Mouse (Mus musculus) liver, embryonic 13.5 days (tissue): ENCODE measurements around the gene Bcl10. TPM values are rescaled to one million over a fixed set of nuclear protein-coding genes. Genes with fewer than 3 reads are reported as not detected.
"Not testable (repeated sequence)": the region's sequence is repeated elsewhere in the genome, so short reads cannot be mapped to it uniquely, and the experiment has no call there.

ENCODE experiments used
- ATAC-seq: fragments of 200-750 bp; cut with Nextera tagmentation; 2 replicates; pipeline ENCODE4 v1.8.0; 2017; ENCODE audit warnings: low read depth, mild to moderate bottlenecking, moderate number of reproducible peaks, moderate library complexity
- DNase-seq: peaks from one replicate; pipeline ENCODE4 v3.0.0; 2022
- H3K27ac ChIP-seq: fragments of 300-500 bp; sonication (generic); 2 replicates; pipeline ENCODE4 v1.5.1; 2015; ENCODE audit warnings: moderate library complexity, mild to moderate bottlenecking, inconsistent platforms
- H3K27me3 ChIP-seq: fragments of 300-500 bp; sonication (generic); 2 replicates; pipeline ENCODE4 v1.6.1; 2015; ENCODE audit warnings: mild to moderate bottlenecking, inconsistent platforms
- H3K36me3 ChIP-seq: fragments of 300-500 bp; sonication (generic); 2 replicates; pipeline ENCODE4 v1.6.1; 2015; ENCODE audit warnings: mild to moderate bottlenecking, inconsistent platforms
- H3K4me1 ChIP-seq: fragments of 300-500 bp; sonication (generic); replicated peaks from 2 replicates; pipeline ENCODE4 v1.6.1; 2015; ENCODE audit warnings: inconsistent platforms
- H3K4me2 ChIP-seq: fragments of 300-500 bp; sonication (generic); 2 replicates; pipeline ENCODE4 v1.6.1; 2015; ENCODE audit warnings: inconsistent platforms, mild to moderate bottlenecking, moderate library complexity
- H3K4me3 ChIP-seq: fragments of 300-500 bp; sonication (generic); replicated peaks from 2 replicates; pipeline ENCODE4 v1.5.1; 2015; ENCODE audit warnings: mild to moderate bottlenecking, inconsistent platforms
- H3K9ac ChIP-seq: fragments of 300-500 bp; sonication (generic); 2 replicates; pipeline ENCODE4 v1.6.1; 2015; ENCODE audit warnings: mild to moderate bottlenecking, inconsistent platforms
- H3K9me3 ChIP-seq: fragments of 300-500 bp; sonication (generic); replicated peaks from 2 replicates; pipeline ENCODE4 v1.6.1; 2016; ENCODE audit warnings: inconsistent platforms
- WGBS: fragments of 180-500 bp; shearing (Covaris S2); methylation state at CpG from one replicate; pipeline ENCODE4 v1.1.7; 2015; ENCODE audit not compliant: insufficient replicate concordance; 5-methylcytosine and 5-hydroxymethylcytosine counted together
- polyA plus RNA-seq: library from polyadenylated mRNA; unstranded; fragments of >200 nt; fragmentation: Nextera tagmentation; extraction: Ambion mirVana; gene quantifications from 2 replicates; pipeline ENCODE4 v1.2.1, GENCODE M21; 2015

Bcl10 gene
- polyA plus RNA-seq, 1 experiment from 2014 or later, result 21.4 TPM

GRCm38 (mm10) chr3:145890346-145891132, 32.1 kb upstream of the Bcl10 start:
- Histone ChIP-seq H3K4me1 (no peaks in the 10 kb centered on the region), H3K9ac (no peak overlapping the region), H3K4me2 (no peak overlapping the region), H3K27ac (no peak overlapping the region), H3K36me3 (peaks cover 7% of the 10 kb centered on the region; the same call in 1 of the 2 replicates), H3K27me3 (no peaks in the 10 kb centered on the region), H3K9me3 (no peaks in the 10 kb centered on the region), H3K4me3 (no peak overlapping the region)
- DNase-seq (no peak), ATAC-seq (no peak)
- WGBS, result 82% methylated on average over 18 of the region's 18 CpGs

DNA sequence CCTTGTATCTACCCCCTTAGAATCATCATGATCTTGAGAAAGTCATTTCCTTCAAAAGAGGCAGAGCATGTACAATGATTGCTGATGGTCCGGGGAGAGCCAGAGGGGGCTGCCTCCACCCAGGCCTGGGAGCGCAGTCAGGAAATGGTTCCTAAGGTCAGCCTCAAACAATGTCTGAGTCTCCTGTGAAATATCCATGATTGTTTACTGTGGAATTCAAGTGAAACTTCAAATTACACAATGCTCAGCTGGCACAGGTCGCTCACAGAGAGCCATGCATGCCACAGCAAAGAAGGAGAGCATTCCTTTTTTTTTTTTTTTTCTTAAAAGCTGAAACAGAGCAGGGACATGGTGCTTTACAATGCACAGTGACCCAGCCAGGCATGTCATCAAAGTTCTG, 30.2 kb upstream of the Bcl10 start:
- no peak for DNase-seq
- Histone ChIP-seq H3K27ac (no peak overlapping the region), H3K36me3 (peaks cover 7% of the 10 kb centered on the region; the same call in 1 of the 2 replicates), H3K4me1 (no peaks in the 10 kb centered on the region), H3K4me3 (no peak overlapping the region), H3K27me3 (no peaks in the 10 kb centered on the region), H3K9ac (no peak overlapping the region), H3K4me2 (no peak overlapping the region), H3K9me3 (no peaks in the 10 kb centered on the region)
- WGBS, result 56% methylated on average over 3 of the region's 3 CpGs
- ATAC-seq, result no peak

- peaks cover 7% of the 10 kb centered on the region; the same call in 1 of the 2 replicates for H3K36me3 ChIP-seq
- H3K4me2 ChIP-seq, result no peak overlapping the region
- no peak overlapping the region for H3K4me3 ChIP-seq
- no peaks in the 10 kb centered on the region for H3K9me3 ChIP-seq
- no peaks in the 10 kb centered on the region for H3K4me1 ChIP-seq
- no peak overlapping the region for H3K9ac ChIP-seq
- no peak overlapping the region for H3K27ac ChIP-seq
- ATAC-seq (no peak), DNase-seq (no peak)
- 68% methylated on average over 12 of the region's 12 CpGs for WGBS
- no peaks in the 10 kb centered on the region for H3K27me3 ChIP-seq
Observed at GRCm38 (mm10) chr3:145894131-145894530, 28.5 kb upstream of the Bcl10 start.

GRCm38 (mm10) chr3:145897749-145898148, 24.9 kb upstream of the Bcl10 start:
- 78% methylated on average over 11 of the region's 11 CpGs for WGBS
- no peak overlapping the region for H3K9ac ChIP-seq
- H3K36me3 ChIP-seq, result no peaks in the 10 kb centered on the region
- no peaks in the 10 kb centered on the region for H3K27me3 ChIP-seq
- ATAC-seq, result no peak
- DNase-seq, result no peak
- H3K27ac ChIP-seq, result no peak overlapping the region
- H3K4me1 ChIP-seq, result no peaks in the 10 kb centered on the region
- H3K4me3 ChIP-seq, result no peak overlapping the region
- no peak overlapping the region for H3K4me2 ChIP-seq
- H3K9me3 ChIP-seq, result no peaks in the 10 kb centered on the region

GRCm38 (mm10) chr3:145899832-145900231, 22.8 kb upstream of the Bcl10 start:
- no peak overlapping the region for H3K4me2 ChIP-seq
- H3K9ac ChIP-seq, result no peak overlapping the region
- H3K27ac ChIP-seq, result no peak overlapping the region
- ATAC-seq (no peak), DNase-seq (no peak)
- no peaks in the 10 kb centered on the region for H3K9me3 ChIP-seq
- no peaks in the 10 kb centered on the region for H3K36me3 ChIP-seq
- no peaks in the 10 kb centered on the region for H3K27me3 ChIP-seq
- WGBS, result 75% methylated on average over 8 of the region's 8 CpGs
- H3K4me3 ChIP-seq, result no peak overlapping the region
- H3K4me1 ChIP-seq, result no peaks in the 10 kb centered on the region

DNA sequence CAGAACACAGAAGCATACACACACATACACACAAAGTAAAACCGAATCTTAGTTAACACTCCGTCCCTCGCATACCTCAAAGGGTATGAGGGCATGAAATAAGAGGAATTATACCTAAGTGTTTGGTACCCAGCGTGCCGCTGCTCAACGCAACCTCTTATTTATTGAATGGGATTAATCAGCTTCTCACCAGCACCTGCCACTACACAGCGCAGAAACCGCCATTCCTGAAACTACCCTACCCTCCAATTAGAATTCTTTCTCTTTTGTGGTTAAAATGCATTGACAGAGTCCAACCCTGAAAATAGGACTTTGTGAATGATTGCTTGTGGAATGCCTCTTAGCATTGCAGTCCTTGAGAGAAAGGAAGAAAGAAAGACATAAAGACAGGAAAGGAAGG, 19.1 kb upstream of the Bcl10 start:
- Histone ChIP-seq H3K27ac (no peak overlapping the region), H3K9me3 (no peaks in the 10 kb centered on the region), H3K36me3 (no peaks in the 10 kb centered on the region), H3K4me2 (no peak overlapping the region), H3K4me1 (peaks cover 6% of the 10 kb centered on the region), H3K4me3 (no peak overlapping the region), H3K9ac (no peak overlapping the region), H3K27me3 (no peaks in the 10 kb centered on the region)
- no peak for ATAC-seq
- 77% methylated on average over 8 of the region's 8 CpGs for WGBS
- no peak for DNase-seq

DNA sequence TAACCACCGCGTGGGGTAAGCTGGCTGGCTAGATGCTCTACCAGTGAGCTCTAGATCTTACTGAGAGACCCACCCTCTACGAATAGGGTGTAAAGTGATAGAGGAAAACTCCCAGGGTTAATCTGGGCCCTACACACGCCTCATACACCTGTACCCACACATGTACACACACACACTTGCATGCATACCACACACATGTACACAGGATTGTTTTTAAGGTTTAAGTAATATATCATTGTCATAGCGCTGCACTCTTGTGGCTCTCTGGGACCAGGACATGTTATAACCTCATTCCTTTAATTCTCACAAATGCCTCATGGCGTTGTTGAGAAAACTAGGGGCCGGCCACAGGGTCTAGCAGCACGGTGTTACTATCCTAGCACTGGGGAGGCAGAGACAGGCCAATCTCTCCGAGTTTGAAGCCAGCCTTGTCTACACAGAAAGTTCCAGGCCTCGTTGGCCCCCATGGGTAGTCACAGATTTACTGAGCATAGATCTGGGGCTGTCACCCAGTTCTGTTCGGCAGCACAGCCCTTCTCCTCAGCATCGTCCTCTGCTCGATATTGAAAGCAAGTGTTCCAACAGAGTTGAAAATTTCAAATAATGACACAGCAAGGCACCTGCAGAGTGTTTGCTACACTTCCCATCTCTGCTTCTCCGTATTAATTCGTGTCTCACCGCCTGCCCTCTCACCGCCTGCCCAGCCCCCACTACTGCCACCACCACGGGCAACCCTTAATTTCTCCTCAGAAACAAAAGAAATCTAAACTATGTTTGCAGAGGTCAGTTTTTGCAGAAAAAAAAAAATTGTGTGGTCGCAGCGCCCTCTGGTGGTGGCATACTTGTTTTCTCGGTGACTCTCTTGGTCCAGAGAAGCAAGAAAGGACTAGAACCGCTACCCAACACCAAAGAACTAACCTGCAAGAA, 17.5 kb upstream of the Bcl10 start:
- Histone ChIP-seq H3K27me3 (no peaks in the 10 kb centered on the region), H3K4me3 (no peak overlapping the region), H3K4me2 (no peak overlapping the region), H3K27ac (no peak overlapping the region), H3K4me1 (peaks cover 6% of the 10 kb centered on the region), H3K36me3 (no peaks in the 10 kb centered on the region), H3K9ac (no peak overlapping the region), H3K9me3 (no peaks in the 10 kb centered on the region)
- DNase-seq, result peak; percentile 29
- ATAC-seq, result no peak
- WGBS, result 41% methylated on average over 22 of the region's 22 CpGs

- Histone ChIP-seq H3K4me3 (no peak overlapping the region), H3K36me3 (no peaks in the 10 kb centered on the region), H3K27ac (no peak overlapping the region), H3K9me3 (no peaks in the 10 kb centered on the region), H3K27me3 (no peaks in the 10 kb centered on the region), H3K4me1 (peaks cover 6% of the 10 kb centered on the region), H3K9ac (no peak overlapping the region), H3K4me2 (no peak overlapping the region)
- DNase-seq (no peak), ATAC-seq (no peak)
- 71% methylated on average over 9 of the region's 9 CpGs for WGBS
Observed at GRCm38 (mm10) chr3:145906582-145906981, 16.0 kb upstream of the Bcl10 start.

GRCm38 (mm10) chr3:145912512-145912911, 10.1 kb upstream of the Bcl10 start:
- H3K9me3 ChIP-seq, result no peaks in the 10 kb centered on the region
- H3K9ac ChIP-seq, result no peak overlapping the region
- no peaks in the 10 kb centered on the region for H3K36me3 ChIP-seq
- no peak for DNase-seq
- 0 out of 2 replicates have a peak, but pooled peaks cover 6% of the 10 kb centered on the region for H3K4me1 ChIP-seq
- H3K4me2 ChIP-seq, result no peak overlapping the region
- no peak overlapping the region for H3K4me3 ChIP-seq
- ATAC-seq, result no peak; the same call in 1 of the 2 replicates
- H3K27ac ChIP-seq, result no peak overlapping the region
- 66% methylated on average over 7 of the region's 7 CpGs for WGBS
- H3K27me3 ChIP-seq, result no peaks in the 10 kb centered on the region

GRCm38 (mm10) chr3:145913263-145913662, 9.3 kb upstream of the Bcl10 start:
- H3K27me3 ChIP-seq, result no peaks in the 10 kb centered on the region
- no peak overlapping the region for H3K27ac ChIP-seq
- H3K4me3 ChIP-seq, result no peak overlapping the region
- H3K36me3 ChIP-seq, result no peaks in the 10 kb centered on the region
- ATAC-seq (no peak), DNase-seq (no peak)
- WGBS, result 64% methylated on average over 6 of the region's 6 CpGs
- H3K4me1 ChIP-seq, result 0 out of 2 replicates have a peak, but pooled peaks cover 6% of the 10 kb centered on the region
- no peak overlapping the region for H3K4me2 ChIP-seq
- no peak overlapping the region for H3K9ac ChIP-seq
- no peaks in the 10 kb centered on the region for H3K9me3 ChIP-seq

DNA sequence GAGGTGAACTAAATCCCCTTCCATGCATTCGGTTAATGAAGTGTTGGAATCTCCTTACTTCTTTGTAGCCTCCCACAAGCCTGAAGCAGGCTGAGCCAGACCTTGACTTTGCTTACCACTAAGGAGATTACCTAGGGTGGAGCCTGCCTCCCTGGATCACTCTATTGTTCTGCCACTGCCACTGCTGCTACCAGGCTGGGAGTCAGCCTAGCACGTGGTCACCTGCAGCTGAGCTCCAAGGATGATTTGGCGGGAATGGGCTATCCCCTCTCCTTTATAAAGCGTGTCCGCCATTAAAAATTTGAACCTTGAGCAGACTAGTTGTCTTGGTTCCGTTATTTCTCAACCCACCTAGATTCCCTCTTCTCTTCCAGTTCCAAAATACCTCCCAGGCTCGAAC, 8.7 kb upstream of the Bcl10 start:
- H3K4me3 ChIP-seq, H3K36me3 ChIP-seq, H3K4me1 ChIP-seq, H3K27ac ChIP-seq, H3K9me3 ChIP-seq, H3K27me3 ChIP-seq, ATAC-seq, H3K9ac ChIP-seq, DNase-seq, H3K4me2 ChIP-seq: not testable (repeated sequence)
- WGBS, result 67% methylated on average over 7 of the region's 7 CpGs
